Mouse (Mus musculus): ENCODE data around the gene Cav1. TPM values are rescaled to one million over a fixed set of nuclear protein-coding genes. Genes with fewer than 3 reads are reported as not detected.

The Cav1 gene
- total RNA-seq, 2 experiments from 2014 or later = not detected

Other genes with a start within 250 kb of the Cav1 start
- gene Tes, start 241.2 kb upstream of the Cav1 start, total RNA-seq (2015) = 29.6 and 34.2 TPM in 2 replicates
- gene Tes, start 241.2 kb upstream of the Cav1 start, total RNA-seq (2017) = 24.6 and 33.5 TPM in 2 replicates
- 15.2 and 16.2 TPM in 2 replicates for gene Cav2, start 25.1 kb upstream of the Cav1 start, total RNA-seq (2015)
- gene Cav2, start 25.1 kb upstream of the Cav1 start, total RNA-seq (2017) = 8.4 and 9.1 TPM in 2 replicates
- 57.4 and 59.1 TPM in 2 replicates for gene Met, start 157.5 kb downstream of the Cav1 start, total RNA-seq (2015)
- 49.0 and 57.1 TPM in 2 replicates for gene Met, start 157.5 kb downstream of the Cav1 start, total RNA-seq (2017)

Data from megakaryocyte, adult 5-6 weeks (primary cell).